Mouse (Mus musculus) G1E (cell line): ENCODE results near the gene Ccl20.

Source experiments
- CTCF ChIP-seq: IDR thresholded peaks from 2 replicates; pipeline ENCODE4 v1.5.1; 2012; ENCODE audit warnings: low read depth, low read length, inconsistent platforms, mixed read lengths
- GATA1 ChIP-seq: IDR thresholded peaks from 2 replicates; pipeline ENCODE4 v1.6.1; 2012; ENCODE audit warnings: borderline replicate concordance, low read length, inconsistent platforms, mixed read lengths
- POLR2AphosphoS5 ChIP-seq: IDR thresholded peaks from 2 replicates; pipeline ENCODE4 v1.6.1; 2012; ENCODE audit warnings: low read depth, low read length, inconsistent platforms; ENCODE audit not compliant: insufficient replicate concordance
- TAL1 ChIP-seq: conservative IDR thresholded peaks from 2 replicates; pipeline ENCODE4 v1.6.1; 2012; ENCODE audit warnings: low read depth, low read length, inconsistent platforms, mixed read lengths

GRCm38 (mm10) chr1:83123201-83123600 lies 6.6 kb downstream of the Ccl20 start:
- TF ChIP-seq CTCF (no peak), TAL1 (no peak), GATA1 (no peak), POLR2AphosphoS5 (no peak)
